Mouse (Mus musculus) brain, embryonic 14.5 days (tissue): ENCODE measurements at regions not wholly inside any gene's neighbourhood (a gene's known extent, or its start where the extent isn't known, plus 50 kb on each side); places are given as distances from the start of the nearest gene placed in this dataset.

Experiments used
- CTCF ChIP-seq: fragments of 200-500 bp; IDR thresholded peaks from 2 replicates; pipeline ENCODE4 v1.5.1; 2012; ENCODE audit warnings: inconsistent platforms, mild to moderate bottlenecking, moderate library complexity, borderline replicate concordance; ENCODE audit not compliant: insufficient read depth, insufficient read length; ENCODE audit errors: extremely low read depth
- POLR2A ChIP-seq: fragments of 200-500 bp; IDR thresholded peaks from 2 replicates; pipeline ENCODE4 v1.6.1; 2012; ENCODE audit warnings: mild to moderate bottlenecking, inconsistent platforms, borderline replicate concordance; ENCODE audit not compliant: poor library complexity, insufficient read depth, insufficient read length, severe bottlenecking; ENCODE audit errors: extremely low read depth

- no peak for TF ChIP-seq POLR2A
- no peak for TF ChIP-seq CTCF
These were observed 117.0 kb upstream of the Tmem164 start for GRCm38 (mm10) chrX:142564186-142564585.
